Mouse (Mus musculus) CD4-positive helper T cell, adult 2 months (primary cell): ENCODE measurements at regions not wholly inside any gene's neighbourhood (a gene's known extent, or its start where the extent isn't known, plus 50 kb on each side); places are given as distances from the start of the nearest gene placed in this dataset.

Experiments
- DNase-seq: peaks from one replicate; pipeline ENCODE4 v3.0.0-alpha.2; 2012; ENCODE audit warnings: low read depth, missing footprints, low spot score

DNA sequence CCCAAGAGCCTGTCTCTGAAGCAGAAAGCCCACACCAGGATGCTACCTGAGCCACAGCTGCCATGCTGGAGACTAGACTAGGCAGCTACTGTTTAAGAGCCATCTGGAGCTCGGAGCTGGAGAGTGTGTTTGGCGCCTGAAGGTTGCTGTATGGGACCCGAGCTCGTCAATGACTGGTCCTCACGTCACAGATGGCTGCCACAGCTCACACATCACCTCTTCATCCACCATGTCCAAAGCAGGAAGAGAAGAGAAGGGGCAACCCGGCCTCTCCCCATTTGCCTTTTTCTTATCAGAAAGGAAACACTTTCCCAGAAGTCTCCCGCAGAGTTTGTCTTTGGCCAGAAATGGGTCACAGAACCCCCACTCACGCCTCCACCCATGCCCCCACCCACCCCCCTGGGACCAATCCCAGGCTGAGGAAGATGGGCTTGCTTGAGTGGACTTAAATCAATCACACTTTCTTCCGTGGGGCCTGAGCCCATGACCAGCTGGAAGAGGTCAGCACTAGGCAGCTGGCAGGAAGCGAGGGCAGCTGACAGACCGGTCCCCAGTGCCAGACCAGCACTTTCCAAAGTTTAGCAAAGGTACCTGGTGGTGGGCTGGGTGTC is 53.5 kb upstream of the Ptpn1 start:
- DNase-seq, result no peak

DNA sequence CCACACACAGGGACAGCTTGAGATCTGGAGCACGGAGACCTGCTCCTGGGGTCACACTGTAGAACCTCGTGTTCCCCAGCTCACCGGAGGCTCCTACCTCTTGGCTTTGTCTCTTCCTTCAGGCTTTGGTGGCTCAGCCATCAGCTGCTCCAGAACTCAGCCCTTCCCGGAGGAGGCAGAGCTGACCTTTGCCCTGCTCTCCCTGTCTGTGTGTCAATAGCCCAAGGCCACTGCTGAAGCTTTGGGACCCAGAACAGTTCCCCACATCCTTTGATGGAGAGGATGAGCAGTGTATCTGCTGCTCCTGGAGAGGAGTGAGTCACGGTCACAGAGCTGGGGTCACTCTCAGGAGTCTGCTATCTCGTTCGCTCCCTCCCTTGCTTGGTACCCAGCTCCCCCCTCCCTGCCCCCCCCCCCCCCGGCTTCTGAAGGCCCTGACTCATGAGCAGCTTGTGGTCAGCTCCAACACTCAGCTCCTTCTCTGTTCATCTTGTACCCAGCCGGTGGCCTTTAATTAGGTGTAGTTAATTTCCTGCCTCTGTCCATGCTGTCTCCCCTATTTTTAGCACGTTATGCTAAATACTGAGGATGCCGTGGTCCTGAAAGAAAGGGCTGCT is 54.5 kb upstream of the Ptpn1 start:
- DNase-seq, result no peak

DNA sequence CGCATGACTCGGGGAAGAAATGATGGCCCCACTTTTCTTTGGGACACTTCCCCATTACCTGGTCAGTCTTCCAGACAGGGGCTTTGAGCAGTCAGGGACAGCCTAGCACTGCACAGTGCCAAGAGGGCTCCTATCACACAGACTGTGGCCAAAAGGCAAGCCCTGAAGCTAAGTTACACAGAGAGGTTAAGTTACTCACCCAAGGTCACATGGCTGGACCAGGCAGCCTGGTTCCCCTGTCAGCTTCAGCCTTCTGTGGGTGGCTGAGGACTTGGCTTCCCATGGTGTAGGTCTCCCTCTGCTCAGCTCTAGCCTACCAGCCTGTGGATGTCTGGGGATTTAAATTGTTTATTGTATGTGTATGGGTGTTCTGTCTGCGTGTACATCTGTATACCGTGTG is 59.4 kb upstream of the Ptpn1 start:
- no peak for DNase-seq

DNA sequence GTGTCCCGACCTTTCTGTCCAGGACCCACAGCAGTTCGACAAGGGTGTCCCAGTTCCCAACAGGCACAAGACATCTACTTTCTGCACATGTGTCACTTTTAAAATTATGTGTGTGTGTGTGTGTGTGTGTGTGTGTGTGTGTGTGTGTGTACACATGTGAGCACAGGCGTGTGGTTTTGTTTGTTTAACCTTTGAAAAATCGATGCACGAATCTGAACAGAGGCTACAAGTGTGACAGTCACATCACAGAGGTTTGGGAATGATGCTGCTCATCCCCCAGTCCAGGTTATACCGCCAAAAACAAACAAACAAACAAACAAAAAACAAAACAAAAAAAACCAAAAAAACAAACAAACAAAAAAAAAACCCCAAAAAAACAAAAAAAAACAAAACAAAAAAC is 61.7 kb upstream of the Ptpn1 start:
- DNase-seq, result no peak

DNA sequence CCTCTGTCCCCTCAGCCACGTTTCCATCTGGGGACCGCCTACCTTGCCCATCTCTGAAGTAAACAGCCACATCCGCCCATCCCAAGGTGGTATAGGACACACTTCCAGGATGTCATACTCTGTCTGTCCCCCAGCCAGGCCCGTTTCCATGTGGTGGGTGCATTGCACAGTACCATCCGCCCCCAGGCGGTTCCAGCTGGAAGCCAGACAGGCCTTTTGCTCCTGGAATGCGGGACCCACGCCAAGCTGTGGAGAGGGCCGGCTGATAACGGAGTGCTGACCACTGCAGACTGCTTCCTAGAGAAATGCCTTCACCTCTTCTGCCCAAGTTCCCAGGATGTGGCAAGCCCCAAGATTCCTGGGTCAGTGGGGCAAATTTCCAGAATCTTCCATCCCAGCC is 65.1 kb upstream of the Ptpn1 start:
- DNase-seq, result no peak

DNA sequence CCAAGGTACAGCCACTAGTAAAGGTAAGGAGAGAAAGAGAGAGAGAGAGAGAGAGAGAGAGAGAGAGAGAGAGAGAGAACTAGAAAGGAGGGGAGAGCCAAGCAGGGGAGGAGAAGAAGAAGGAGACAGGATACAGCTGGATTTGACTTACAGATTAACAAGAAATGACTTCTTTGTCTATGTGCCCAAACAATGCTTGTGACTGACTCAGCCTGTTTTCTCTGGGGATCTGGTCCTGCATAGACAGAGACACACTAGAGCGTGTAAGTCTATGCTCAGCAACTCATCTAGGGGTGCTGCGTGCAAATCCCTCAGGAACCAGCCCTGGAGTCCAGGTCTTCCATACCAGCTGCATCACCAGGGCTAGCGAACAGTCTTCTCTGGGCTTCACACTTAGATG is 66.3 kb upstream of the Ptpn1 start:
- no peak for DNase-seq

DNA sequence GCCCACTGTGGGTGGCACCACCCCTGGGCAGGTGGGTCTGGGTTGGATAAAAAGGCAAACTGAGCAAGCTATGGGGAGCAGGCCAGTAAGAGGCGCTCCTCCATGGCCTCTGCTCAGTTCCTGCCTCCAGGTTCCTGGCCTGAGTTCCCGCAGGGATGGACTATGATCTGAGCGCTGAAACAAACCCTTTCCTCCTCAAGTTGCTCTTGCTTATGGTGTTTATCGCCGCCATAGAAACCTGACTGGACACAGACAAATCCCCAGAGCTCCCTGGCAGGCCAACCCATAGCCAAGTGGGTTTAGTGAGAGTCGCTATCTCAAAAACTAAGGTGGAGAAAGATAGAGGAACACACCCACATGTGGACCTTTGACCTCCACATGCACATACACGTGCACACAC is 67.2 kb upstream of the Ptpn1 start:
- DNase-seq, result no peak

DNA sequence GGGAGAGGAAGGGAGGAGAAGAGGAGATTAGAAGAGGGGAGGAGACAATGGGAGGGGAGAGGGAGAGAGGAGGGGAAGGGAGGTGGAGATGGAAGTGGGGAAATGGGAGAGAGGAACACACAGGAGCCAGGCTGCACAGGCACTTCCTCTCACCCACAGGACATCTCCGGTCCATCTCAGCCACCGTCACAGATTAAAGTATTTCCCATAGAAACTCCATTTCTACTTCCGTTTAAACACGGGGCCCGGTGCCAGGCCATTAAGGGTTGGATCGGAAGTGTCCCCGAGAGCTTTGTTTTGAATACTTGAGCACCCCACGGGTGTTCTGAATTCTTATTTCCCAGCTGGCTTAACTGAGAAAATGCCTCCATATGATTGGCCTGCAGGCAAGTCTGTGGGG is 67.6 kb upstream of the Ptpn1 start:
- DNase-seq, result no peak

DNA sequence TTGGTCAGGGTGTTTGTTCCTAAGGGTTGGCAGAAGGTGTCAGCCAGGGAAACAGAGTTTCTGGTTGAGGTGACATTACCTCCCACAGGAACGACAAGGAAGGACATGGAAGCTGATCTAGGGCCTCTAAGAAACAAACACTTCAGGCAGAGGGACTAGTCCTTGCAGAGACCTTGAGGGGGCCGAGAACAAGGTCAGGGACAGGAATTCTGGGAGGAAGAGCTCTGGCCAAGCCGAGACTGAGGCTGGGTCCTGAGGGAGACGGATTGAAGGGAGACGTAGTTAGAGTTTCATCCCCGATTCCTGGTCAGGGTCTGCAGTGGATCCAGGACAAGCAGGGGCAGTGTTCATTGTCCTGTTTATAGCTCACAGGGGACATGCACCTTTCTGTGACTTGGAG is 68.2 kb upstream of the Ptpn1 start:
- DNase-seq, result no peak

DNA sequence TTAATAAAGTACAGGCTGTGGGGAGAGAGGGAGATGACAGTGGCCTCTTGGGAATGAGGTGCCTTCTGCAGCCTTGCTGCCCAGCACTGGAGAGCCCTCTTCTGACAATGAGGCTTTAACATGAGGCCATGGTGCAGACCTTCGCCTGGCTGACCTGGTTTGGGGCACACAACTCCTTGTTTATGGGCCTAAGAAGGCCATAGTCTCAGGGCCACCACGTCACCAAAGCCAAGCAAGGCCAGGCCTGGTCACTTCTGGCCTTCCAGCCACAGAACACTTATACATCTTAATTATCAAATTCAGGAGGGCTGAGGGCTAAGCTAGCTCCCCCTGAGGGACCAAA is 70.7 kb upstream of the Ptpn1 start:
- DNase-seq, result no peak

DNA sequence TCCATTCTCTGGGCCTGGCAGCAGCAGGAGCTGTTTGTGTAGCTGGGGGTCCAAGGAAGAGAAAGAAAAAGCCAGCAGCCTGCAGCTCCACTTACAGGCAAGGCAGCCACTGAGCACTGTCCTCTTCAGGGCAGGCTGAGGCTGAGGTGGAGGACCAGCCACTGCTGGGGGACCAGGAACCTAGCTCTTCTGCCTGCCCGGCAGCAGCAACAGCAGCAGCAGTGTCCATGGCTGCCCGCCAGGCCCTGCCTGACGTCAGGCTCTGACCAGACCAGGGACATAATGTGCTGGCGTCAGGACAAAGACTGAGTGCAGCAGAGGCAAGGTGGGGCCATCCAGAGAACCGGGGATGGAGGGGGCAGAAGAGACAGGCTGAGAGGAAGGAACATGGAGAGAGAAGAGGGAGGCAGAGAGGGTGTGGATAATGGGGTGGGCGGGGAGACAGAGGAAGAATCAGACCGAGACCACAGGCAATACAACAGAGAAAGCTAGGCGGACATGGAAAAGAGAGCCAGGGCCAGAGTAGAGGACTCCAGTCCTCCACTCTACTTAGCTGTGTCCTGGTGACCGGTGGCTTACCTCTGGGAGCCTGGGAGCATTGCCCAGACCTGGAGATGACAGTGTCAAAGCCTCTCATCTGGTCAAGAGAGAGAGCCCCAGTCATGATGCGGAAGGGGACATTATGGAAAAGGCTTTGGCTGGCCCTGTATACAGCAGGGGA is 71.2 kb upstream of the Ptpn1 start:
- no peak for DNase-seq

DNA sequence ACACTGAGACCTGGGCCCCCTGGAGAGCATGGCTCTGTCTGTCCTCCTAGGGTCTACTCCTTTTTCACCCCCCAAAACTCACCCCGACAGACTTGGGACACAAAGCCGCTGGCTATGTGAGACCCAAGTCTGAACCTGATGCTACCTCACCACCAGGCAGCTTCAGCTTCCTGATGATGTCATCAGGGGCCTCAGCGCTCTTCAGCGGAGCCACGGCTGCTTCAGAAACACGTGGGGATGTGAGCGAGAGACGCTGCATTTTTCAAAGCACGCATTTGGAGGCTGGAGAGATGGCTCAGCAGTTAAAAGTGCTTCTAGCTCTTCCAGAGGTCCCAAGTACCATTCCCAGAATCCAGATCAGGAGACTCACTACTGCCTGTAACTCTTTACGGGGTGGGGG is 72.3 kb upstream of the Ptpn1 start:
- peak; percentile 52 for DNase-seq

DNA sequence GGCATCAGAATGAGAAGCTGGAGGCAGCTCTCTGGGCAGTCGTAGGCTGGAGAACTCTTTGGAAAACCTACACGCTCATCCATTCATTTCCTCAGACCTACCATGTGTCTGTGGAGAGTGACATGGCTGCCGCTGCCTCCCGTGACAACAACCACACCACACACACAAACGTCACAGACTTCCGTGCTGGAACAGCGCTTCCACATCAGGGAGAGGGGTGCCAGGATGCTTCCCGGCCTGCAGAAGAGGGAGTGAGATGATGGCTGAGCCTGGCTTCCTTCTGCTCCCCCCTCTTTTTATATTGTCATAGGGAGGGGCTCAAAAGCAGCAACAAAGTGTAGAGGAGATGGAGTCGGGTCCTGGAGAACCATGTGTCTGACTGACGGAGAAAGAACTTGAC is 73.5 kb upstream of the Ptpn1 start:
- no peak for DNase-seq

DNA sequence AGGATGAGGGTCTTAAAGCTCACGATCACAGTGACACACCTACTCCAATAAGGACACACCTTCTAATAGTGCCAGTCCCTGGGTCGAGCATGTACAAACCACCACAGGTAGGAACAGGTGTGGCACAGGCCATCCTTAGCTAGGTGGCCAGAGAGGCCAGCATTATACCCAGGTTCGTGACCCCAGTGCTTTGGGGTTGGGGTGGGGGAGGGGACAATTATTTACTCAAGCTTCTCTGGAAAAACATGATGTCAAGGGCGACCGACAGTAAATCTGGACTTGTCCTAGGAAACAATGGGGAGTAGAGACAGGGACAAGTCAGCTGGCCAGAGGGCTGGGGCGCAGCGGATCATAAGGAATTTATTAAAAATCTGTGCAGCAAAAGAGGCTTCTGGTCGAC is 73.9 kb upstream of the Ptpn1 start:
- DNase-seq, result no peak

DNA sequence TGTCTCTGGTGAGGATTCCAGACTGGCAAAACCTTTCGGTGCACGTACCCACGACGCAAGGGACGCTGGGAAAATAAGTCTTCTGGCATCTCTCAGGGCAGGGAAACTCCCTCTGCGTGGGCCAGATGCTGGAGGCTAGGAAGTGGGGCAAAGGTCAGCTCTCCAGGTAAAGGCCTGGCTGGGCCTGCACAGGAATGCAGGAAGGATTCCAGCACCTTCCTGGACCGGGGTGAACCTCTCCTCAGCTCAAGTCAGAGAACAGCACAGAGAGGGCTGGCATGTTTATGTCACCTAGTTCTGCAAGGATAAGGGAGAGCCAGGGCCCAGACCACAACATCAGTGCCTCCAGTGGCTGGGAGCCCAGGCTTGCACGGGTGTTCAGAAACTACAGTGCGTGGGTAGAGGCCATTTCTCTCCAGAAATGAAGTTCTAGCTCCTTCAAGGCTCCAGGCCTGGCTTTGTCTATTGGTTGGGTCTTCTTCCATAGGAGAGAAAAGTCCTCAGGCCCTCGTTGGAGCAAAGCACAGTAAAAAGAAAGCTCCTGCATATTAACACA is 74.9 kb upstream of the Ptpn1 start:
- DNase-seq, result no peak

DNA sequence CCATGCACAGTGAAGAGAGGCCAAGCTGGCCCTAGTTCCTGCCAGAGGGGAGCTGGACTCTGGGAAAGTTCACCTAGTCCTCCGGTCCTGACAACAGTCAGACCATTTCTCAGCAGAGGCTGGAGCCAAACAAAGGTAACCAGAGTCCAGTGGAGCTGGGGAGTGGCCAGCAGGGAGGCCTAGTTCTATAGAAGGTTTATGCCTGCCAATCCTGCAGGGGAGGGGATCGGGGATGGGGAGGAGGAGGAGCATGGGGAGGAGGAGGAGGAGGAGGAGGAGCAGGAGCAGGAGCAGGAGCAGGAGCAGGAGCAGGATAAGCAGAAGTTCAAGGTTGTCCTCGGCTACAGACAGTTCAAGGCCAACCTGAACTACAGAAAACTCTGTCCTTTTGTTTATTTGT is 75.8 kb upstream of the Ptpn1 start:
- DNase-seq, result no peak

DNA sequence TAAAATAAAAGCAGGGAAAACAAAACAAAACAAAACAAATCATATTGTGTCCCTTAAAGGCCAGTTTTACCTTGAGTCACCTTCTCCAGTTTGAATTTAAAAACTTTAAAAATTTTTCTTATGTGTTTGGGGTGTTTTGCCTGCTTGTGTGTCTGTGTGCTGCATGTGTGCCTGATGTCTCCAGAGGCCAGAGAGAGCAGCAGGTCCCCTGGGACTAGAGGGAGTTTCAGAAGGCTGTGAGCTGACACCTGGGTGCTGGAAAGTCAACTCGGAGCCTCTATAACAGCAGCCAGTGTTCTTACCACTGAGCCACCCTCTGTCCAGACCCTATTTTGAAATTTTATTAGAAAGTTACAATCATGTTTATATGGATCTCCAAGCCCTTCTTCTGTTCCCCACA is 77.8 kb upstream of the Ptpn1 start:
- DNase-seq, result no peak

DNA sequence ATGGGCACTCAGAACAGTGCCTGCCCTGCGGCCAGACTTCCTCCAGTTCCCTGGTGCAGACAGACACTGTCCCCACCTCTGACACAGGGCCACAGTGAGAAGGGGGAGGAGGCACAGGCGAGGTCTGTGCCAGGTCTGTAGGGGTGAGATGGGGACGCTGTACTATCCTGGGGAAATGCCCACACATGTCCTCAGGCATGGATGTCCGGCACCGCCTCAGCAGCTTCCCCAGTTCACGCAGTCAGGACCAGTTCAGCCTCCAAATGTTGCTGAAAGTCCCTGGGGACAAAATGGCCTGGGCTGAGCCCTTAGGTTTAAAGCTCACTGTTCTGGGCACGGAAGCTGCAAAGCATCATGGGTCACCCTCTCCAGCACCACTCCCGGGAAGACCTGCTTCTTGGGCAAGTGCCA is 78.4 kb upstream of the Ptpn1 start:
- DNase-seq, result no peak

DNA sequence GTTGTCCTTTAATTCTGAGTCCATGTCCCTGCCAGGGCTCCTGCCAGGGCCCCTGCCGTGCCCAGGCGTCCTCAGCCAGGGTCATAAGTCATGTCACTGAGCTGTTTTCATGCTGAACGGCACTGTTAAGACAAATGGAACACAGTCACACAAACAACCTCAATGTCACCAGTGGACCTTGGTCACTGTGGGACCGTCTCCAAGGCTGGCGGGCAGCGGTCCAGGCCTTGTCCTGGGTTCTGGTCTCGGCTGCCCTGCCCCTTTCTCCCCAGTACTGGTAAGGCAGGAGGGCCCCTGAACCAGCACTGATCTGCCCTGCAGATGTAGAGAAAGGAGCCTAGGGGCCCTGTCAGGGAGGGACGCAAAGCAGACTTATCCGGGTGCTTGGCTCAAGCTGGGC is 79.3 kb upstream of the Ptpn1 start:
- DNase-seq, result no peak

DNA sequence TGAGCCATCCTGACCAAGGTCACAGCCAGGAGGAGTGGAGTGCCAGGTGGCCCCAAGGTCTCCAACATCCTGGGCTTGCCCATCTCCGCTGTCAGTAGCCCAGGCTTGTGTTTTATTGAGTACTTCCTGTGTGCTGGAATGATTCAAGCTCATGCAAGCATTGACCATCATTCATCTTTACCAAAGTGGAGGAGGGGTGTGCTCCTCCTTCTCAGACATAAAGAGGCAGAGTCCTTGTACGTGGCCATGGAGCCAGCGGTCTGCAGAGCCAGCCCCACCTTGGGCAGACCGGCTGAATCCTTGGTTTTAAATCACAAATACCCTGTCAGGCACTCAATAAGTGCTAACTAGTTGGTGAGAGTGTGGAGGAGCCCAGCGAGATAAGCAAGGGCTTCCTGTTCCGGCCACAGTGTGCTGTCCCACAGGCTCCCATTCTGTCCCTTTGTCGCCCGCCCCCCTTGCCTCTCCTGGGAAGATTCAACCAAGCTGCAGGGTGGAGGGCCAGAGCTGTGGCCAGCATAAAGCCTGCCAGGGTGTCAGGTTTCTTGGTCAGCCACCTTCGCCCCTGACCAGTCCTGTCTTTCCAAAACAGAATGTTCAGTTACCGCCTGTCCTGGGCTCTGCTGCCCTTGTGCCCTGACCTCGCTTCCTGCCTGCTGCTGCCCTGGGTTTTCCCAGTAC is 80.5 kb upstream of the Ptpn1 start:
- DNase-seq, result no peak

DNA sequence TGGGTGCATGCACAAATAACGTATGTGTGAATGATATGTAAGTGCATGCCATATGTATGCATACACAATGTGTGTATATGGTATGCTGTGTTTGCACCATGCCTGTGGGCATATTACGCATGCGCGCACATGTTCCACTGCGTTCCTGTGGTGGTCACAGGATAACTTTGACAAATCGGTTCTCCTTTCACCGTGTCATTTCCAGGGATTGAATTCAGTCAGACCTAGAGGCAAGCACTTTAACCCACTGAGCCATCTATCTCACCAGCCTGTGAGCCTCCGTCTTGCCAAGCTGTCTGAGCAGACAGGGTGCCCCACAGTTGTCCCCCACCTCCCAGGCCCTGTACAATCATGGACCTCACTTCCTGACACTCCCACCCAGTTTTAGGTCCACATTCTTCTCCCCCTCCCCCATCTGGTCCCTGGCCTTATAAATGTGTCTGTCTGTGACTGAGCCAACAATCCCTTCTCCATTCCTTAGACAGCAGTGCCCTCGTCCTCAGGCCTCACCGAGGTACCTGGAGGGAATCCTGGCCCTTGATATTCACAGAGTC is 81.8 kb upstream of the Ptpn1 start:
- DNase-seq, result no peak
